Mouse (Mus musculus) intestine, embryonic 14.5 days (tissue): Measurements from ENCODE around the gene Hoxa3. TPM values are rescaled to one million over a fixed set of nuclear protein-coding genes. Genes with fewer than 3 reads are reported as not detected.

ENCODE experiments used
- ATAC-seq: fragments of 200-750 bp; cut with Nextera tagmentation; replicated peaks from 2 replicates; pipeline ENCODE4 v1.8.0; 2017; ENCODE audit warnings: low read depth, moderate number of reproducible peaks, moderate TSS enrichment, moderate library complexity; ENCODE audit not compliant: low FRiP score, low TSS enrichment
- DNase-seq: peaks from one replicate; pipeline ENCODE4 v3.0.0-alpha.2; 2018; ENCODE audit warnings: low spot score
- H3K27ac ChIP-seq: fragments of 300-500 bp; sonication (generic); 2 replicates; pipeline ENCODE4 v1.5.1; 2014; ENCODE audit warnings: low read depth, mild to moderate bottlenecking, control low read depth
- H3K27me3 ChIP-seq: fragments of 300-500 bp; sonication (generic); replicated peaks from 2 replicates; pipeline ENCODE4 v1.6.1; 2014; ENCODE audit warnings: low read length, control low read depth; ENCODE audit not compliant: control insufficient read depth, insufficient read depth
- H3K36me3 ChIP-seq: fragments of 300-500 bp; sonication (generic); 2 replicates; pipeline ENCODE4 v1.6.1; 2014; ENCODE audit warnings: low read length, control low read depth; ENCODE audit not compliant: control insufficient read depth, insufficient read depth
- H3K4me1 ChIP-seq: fragments of 300-500 bp; sonication (generic); replicated peaks from 2 replicates; pipeline ENCODE4 v1.6.1; 2014; ENCODE audit warnings: low read length, control low read depth, mixed read lengths; ENCODE audit not compliant: control insufficient read depth, insufficient read depth
- H3K4me2 ChIP-seq: fragments of 300-500 bp; sonication (generic); 2 replicates; pipeline ENCODE4 v1.6.1; 2014; ENCODE audit warnings: low read length
- H3K4me3 ChIP-seq: fragments of 300-500 bp; sonication (generic); 2 replicates; pipeline ENCODE4 v1.5.1; 2014; ENCODE audit warnings: low read depth, low read length, control low read depth, mixed read lengths
- H3K9ac ChIP-seq: fragments of 300-500 bp; sonication (generic); 2 replicates; pipeline ENCODE4 v1.6.1; 2014; ENCODE audit warnings: mild to moderate bottlenecking, low read length
- H3K9me3 ChIP-seq: fragments of 300-500 bp; sonication (generic); 2 replicates; pipeline ENCODE4 v1.6.1; 2016; ENCODE audit warnings: low read length, control low read depth; ENCODE audit not compliant: control insufficient read depth
- WGBS: fragments of 180-500 bp; shearing (Covaris S2); extraction: QIAGEN DNeasy Blood & Tissue Kit; methylation state at CpG from one replicate; pipeline ENCODE4 v1.1.7; 2014; 5-methylcytosine and 5-hydroxymethylcytosine counted together
- polyA plus RNA-seq: library from polyadenylated mRNA; unstranded; fragments of >200 nt; fragmentation: Nextera tagmentation; extraction: Ambion mirVana; gene quantifications from 2 replicates; pipeline ENCODE4 v1.2.1, GENCODE M21; 2014

Gene Hoxa3
- polyA plus RNA-seq, 1 experiment from 2014 or later = 9.7 TPM

DNA sequence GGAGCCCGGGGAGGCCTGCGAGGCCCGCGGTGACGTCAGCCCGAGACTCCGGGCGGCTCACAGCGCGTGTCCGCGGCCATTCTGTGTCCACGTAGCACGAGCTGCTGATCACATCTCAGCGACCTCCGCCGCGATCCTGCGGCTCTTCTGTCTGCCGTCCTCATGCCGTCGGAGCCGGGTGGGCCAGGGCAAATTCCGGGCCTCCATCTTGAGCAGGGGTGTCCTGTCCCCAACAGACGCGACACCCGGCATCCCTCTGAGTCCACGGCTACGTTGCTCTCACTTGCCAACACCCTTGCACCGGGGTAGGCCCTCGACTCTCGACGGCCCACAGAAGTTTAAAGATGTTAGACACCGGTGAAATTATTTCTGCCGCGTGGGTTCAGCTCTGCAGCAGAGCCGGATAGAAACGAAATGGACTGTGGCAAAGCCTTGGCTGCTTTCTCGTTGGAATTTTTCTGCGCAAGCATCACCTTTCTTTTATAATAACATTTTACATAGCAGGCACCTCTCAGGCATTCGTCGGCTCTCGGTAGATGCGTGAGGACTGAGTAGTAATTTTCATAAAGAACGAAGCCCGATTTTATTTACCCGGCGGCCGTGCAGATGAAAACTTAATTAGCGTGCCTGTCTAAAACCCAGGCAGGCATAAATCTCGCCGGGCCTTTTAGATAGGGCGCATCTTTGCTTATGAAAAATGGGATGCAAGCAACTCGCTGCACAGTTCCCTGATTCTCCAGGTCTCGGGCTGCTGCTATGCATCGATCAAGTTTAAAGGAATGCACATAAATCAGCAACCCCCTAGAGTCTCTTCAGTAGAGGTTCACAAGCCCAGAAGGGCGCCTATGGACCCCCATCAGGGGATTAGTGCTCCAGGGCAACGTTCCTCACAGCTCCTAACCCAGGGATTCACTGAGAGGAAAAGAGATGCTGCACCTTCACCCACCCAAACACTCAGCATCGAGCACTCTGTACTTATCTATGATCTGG, 40.7 kb upstream of the Hoxa3 start:
- H3K36me3 ChIP-seq = no peaks in the 10 kb centered on the region
- peaks cover 97% of the 10 kb centered on the region for H3K27me3 ChIP-seq
- no peak overlapping the region for H3K27ac ChIP-seq
- 0 out of 2 replicates have a peak overlapping the region, but pooled peaks have one; percentile 30 for H3K9ac ChIP-seq
- H3K4me2 ChIP-seq = peak overlapping the region; percentile 32
- H3K4me1 ChIP-seq = 0 out of 2 replicates have a peak, but pooled peaks cover 4% of the 10 kb centered on the region
- DNase-seq (peak; percentile 84), ATAC-seq (no peak)
- WGBS = 2% methylated on average over 59 of the region's 59 CpGs
- no peaks in the 10 kb centered on the region for H3K9me3 ChIP-seq
- H3K4me3 ChIP-seq = peak overlapping the region; percentile 16; the same call in 1 of the 2 replicates

DNA sequence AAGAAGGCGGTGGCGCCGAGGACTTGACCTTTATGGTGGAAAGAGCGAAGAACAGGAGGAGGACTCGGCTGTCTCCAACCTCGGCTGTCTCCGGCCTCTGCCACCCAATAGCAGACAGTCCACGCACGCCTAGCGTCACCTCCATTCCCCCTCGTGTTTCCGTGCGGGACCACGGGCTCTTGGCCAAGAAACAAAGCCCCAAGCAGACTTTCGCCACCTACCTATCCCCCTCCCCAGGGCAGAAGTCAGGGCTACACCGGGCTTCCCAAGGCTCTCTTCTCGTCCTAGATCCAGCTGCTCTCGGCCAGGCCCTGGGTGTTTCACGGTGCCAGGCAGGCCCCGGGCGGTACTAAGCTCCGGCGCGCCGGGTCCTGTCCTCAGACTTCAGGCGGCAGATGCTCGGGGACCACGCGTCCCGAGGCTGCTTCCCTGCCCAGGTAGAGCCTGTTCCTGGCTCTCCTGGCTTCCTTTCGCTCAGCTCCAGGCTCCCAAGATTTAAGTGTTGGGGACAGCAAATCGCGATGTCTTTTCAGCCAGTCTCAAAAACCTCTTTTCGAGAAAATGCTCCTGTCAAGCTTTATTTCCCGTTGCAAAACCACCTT, 39.7 kb upstream of the Hoxa3 start:
- peak overlapping the region; percentile 32 for H3K4me2 ChIP-seq
- H3K4me1 ChIP-seq = 0 out of 2 replicates have a peak, but pooled peaks cover 4% of the 10 kb centered on the region
- peak overlapping the region; percentile 16 for H3K4me3 ChIP-seq

DNA sequence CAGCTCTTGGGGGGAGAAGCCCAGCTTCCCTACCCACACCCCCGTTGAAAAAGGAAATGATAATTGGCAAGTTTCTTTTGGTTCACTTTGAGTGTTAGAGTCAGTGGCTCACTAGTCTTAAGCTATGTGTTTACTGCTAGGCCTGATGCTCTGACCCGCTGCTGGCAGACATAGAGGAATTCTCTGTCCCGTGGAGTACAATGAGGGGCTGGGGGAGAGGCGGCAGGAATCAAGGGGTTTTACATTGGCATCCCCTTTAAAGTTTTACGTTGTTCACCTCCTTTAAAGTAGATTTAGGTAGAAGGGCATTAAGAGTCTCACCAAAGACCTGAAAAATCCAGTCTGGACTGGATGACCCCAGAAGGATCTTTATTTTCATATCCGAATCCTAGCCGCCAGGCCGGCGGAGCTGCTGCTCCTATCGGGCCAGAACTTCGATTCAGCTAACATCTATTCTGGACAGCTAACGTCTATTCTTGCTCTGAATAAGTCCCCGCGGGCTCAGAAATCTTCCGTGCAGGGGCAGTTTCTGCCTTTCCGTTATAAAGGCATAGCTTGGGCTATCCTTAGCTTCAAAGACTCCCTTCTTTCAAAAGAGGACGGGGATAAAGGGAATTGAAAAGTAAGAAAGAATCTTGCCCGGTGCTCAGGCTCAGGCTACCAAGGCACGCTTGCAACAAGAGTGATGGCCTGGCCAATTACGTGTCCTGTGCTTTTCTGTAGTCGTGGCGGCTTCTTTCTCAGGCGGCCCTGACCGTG, 39.1 kb upstream of the Hoxa3 start:
- Histone ChIP-seq H3K4me2 (peak overlapping the region; percentile 32; the same call in 1 of the 2 replicates), H3K4me3 (0 out of 2 replicates have a peak overlapping the region, but pooled peaks have one; percentile 16), H3K27ac (no peak overlapping the region), H3K9me3 (no peaks in the 10 kb centered on the region), H3K9ac (no peak overlapping the region), H3K4me1 (0 out of 2 replicates have a peak, but pooled peaks cover 4% of the 10 kb centered on the region), H3K27me3 (peaks cover 97% of the 10 kb centered on the region), H3K36me3 (no peaks in the 10 kb centered on the region)
- 3% methylated on average over 24 of the region's 24 CpGs for WGBS
- DNase-seq = no peak
- no peak for ATAC-seq

More for the DNA sequence above, 39.7 kb upstream of the Hoxa3 start:
- DNase-seq (peak; percentile 77), ATAC-seq (no peak)
- Histone ChIP-seq H3K27me3 (peaks cover 97% of the 10 kb centered on the region), H3K9me3 (no peaks in the 10 kb centered on the region), H3K27ac (no peak overlapping the region), H3K36me3 (no peaks in the 10 kb centered on the region), H3K9ac (peak overlapping the region; percentile 30; the same call in 1 of the 2 replicates)
- under 1% methylated on average over 35 of the region's 35 CpGs for WGBS

DNA sequence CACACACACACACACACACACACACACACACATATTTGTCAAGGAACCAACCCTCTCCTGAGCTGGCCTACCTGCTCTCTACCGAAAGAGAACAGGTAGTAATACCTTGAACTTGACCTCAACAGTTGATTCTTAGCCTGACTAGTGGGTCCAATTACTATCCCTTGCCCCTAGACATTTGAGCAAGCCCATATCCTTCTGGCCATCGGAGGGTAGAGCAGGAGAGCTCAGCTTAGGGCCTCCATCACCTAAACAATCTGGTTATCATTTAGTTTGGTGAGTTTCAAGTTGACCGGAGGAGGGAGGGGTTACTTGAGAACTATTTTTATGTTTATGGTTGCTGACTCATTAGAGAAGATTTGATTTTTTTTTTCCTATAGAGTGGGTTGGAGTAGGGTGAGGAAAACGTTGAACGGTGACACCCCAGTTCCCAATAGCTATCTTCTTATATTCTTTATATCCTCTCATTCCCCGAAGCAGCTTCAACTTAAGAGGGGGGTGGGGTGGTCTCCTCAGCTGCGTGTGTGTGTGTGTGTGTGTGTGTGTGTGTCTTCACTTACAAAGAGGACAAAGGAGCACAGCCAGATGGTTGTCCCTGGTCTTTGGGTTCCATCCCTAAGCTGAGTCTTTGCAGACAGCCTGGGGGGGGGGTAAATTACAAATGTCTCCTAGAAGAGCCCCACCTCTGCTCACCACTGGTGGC, 38.2 kb upstream of the Hoxa3 start:
- H3K4me3 ChIP-seq = no peak overlapping the region
- H3K27me3 ChIP-seq = peaks cover 97% of the 10 kb centered on the region
- no peak overlapping the region for H3K27ac ChIP-seq
- ATAC-seq = no peak
- H3K4me1 ChIP-seq = 0 out of 2 replicates have a peak, but pooled peaks cover 4% of the 10 kb centered on the region
- no peaks in the 10 kb centered on the region for H3K36me3 ChIP-seq
- DNase-seq = no peak
- no peak overlapping the region for H3K9ac ChIP-seq
- H3K9me3 ChIP-seq = no peaks in the 10 kb centered on the region
- no peak overlapping the region for H3K4me2 ChIP-seq
- WGBS = 14% methylated on average over 7 of the region's 7 CpGs

DNA sequence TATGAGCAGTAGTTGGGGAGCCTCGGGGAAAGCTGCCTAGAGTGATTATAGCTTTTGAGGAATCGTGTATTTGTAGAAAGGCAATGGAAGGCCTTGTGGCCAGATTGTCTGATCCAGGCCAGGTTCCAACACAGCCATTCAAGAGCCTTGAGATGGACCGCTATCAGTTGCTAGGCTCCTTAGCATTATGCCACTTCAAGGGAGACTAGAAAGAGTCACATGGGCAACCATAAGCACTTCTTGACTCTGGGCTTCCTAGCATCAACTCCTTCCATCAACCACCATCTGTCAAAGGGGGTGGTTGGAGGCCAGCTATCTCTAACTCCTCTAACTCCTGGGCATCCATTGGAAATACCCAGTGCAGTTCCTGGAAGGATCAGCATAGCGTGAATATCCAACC, 36.7 kb upstream of the Hoxa3 start:
- H3K4me2 ChIP-seq = peak overlapping the region; percentile 27
- no peak for ATAC-seq
- WGBS = 4% methylated on average over 4 of the region's 4 CpGs
- no peak overlapping the region for H3K27ac ChIP-seq
- H3K9ac ChIP-seq = no peak overlapping the region
- H3K36me3 ChIP-seq = no peaks in the 10 kb centered on the region
- no peak overlapping the region; the same call in 1 of the 2 replicates for H3K4me3 ChIP-seq
- no peaks in the 10 kb centered on the region for H3K9me3 ChIP-seq
- H3K4me1 ChIP-seq = 0 out of 2 replicates have a peak, but pooled peaks cover 4% of the 10 kb centered on the region
- DNase-seq = no peak
- H3K27me3 ChIP-seq = peaks cover 97% of the 10 kb centered on the region

DNA sequence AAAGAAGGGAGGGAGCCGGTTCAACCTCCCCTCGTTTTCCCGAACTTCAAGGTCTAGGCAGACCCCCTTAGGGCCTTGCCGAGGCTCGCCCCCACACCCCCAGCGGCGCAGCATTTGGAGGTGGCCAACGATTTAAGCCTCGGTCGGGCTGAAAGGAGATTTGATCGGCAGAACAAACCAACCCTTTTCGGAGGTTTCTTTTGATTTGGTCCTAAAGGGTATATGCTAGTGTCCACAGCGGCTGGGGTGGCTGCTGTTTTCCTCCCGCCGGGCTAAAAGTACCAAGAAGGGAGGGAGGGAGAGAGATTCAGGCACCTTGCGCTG, 36.2 kb upstream of the Hoxa3 start:
- Histone ChIP-seq H3K9ac (no peak overlapping the region), H3K4me3 (peak overlapping the region; percentile 20; the same call in 1 of the 2 replicates), H3K4me2 (peak overlapping the region; percentile 27), H3K9me3 (no peaks in the 10 kb centered on the region), H3K27ac (no peak overlapping the region; the same call in 1 of the 2 replicates), H3K36me3 (no peaks in the 10 kb centered on the region), H3K27me3 (peaks cover 97% of the 10 kb centered on the region), H3K4me1 (0 out of 2 replicates have a peak, but pooled peaks cover 4% of the 10 kb centered on the region)
- DNase-seq (no peak), ATAC-seq (no peak)
- WGBS = 1% methylated on average over 16 of the region's 16 CpGs

DNA sequence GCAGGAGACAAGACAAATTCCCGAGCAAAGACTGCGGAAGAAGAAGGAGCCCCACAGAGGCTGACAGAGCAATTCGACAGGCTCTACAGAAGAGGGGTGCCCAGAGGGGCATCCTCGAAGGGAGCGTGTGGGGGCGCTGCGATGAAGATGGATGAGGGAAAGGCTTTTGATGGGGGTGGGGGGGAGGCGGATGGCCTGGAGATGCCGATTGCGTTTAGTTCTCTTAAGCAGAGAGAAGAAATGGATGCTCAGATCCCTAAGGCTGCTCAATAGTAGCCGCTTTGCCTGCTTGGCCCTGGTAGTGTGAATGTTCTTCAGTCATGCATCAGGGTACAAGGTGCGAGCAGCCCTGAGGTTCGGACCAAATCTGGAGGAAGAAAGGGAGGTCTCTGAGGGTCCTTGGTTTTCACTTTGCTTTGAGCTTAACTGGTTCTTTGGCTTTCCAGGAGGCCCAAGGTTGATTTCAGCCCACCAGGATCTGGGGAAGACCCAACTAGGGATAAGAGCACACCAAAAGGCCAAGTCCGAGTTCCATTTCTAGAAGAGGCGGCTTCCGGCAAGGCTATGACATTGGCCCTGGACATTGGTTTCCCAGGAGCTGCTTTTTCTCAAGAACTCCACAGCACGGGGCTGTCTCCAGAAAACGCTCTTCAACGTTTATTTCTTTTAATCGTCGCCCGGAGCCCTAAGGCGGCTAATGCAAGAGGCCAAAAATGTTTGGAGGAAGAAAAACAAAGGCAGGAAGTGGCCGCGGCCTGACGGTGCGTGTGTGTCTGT, 35.7 kb upstream of the Hoxa3 start:
- DNase-seq (no peak), ATAC-seq (no peak)
- Histone ChIP-seq H3K4me1 (0 out of 2 replicates have a peak, but pooled peaks cover 4% of the 10 kb centered on the region), H3K27ac (peak overlapping the region; percentile 54), H3K4me3 (peak overlapping the region; percentile 20), H3K4me2 (peak overlapping the region; percentile 27), H3K36me3 (no peaks in the 10 kb centered on the region), H3K27me3 (peaks cover 98% of the 10 kb centered on the region), H3K9me3 (no peaks in the 10 kb centered on the region), H3K9ac (peak overlapping the region; percentile 17; the same call in 1 of the 2 replicates)
- 2% methylated on average over 27 of the region's 27 CpGs for WGBS
